Mouse (Mus musculus) intestine, postnatal 0 days (tissue): ENCODE measurements around the gene Trim25. TPM values are rescaled to one million over a fixed set of nuclear protein-coding genes. Genes with fewer than 3 reads are reported as not detected.
A peak's percentile ranks its signal among the peaks of the same experiment; 100 is the strongest.
"Not testable (repeated sequence)": the region's sequence is repeated elsewhere in the genome, so short reads cannot be mapped to it uniquely, and the experiment has no call there.

Source experiments
- ATAC-seq: fragments of 200-750 bp; cut with Nextera tagmentation; 2 replicates; pipeline ENCODE4 v1.8.0; 2017; ENCODE audit warnings: mild to moderate bottlenecking, moderate TSS enrichment, moderate library complexity
- H3K27ac ChIP-seq: fragments of 300-500 bp; sonication (generic); 2 replicates; pipeline ENCODE4 v1.5.1; 2014; ENCODE audit warnings: mild to moderate bottlenecking, low read depth, low read length, moderate library complexity
- H3K27me3 ChIP-seq: fragments of 300-500 bp; sonication (generic); replicated peaks from 2 replicates; pipeline ENCODE4 v1.6.1; 2014; ENCODE audit warnings: low read length, mixed read lengths; ENCODE audit not compliant: control insufficient read depth, insufficient read depth
- H3K36me3 ChIP-seq: fragments of 300-500 bp; sonication (generic); 2 replicates; pipeline ENCODE4 v1.6.1; 2014; ENCODE audit warnings: mild to moderate bottlenecking, moderate library complexity; ENCODE audit not compliant: control insufficient read depth, insufficient read depth
- H3K4me1 ChIP-seq: fragments of 300-500 bp; sonication (generic); replicated peaks from 2 replicates; pipeline ENCODE4 v1.6.1; 2014; ENCODE audit warnings: antibody characterized with exemption, low read length, mixed read lengths; ENCODE audit not compliant: control insufficient read depth, insufficient read depth
- H3K4me2 ChIP-seq: fragments of 300-500 bp; sonication (generic); replicated peaks from 2 replicates; pipeline ENCODE4 v1.6.1; 2014; ENCODE audit warnings: low read depth, mild to moderate bottlenecking, moderate library complexity
- H3K4me3 ChIP-seq: fragments of 300-500 bp; sonication (generic); 2 replicates; pipeline ENCODE4 v1.5.1; 2014; ENCODE audit warnings: low read depth, low read length
- H3K9ac ChIP-seq: fragments of 300-500 bp; sonication (generic); 2 replicates; pipeline ENCODE4 v1.6.1; 2014; ENCODE audit warnings: mild to moderate bottlenecking, low read depth, low read length
- H3K9me3 ChIP-seq: fragments of 300-500 bp; sonication (generic); 2 replicates; pipeline ENCODE4 v1.6.1; 2016; ENCODE audit warnings: mixed run types; ENCODE audit not compliant: control insufficient read depth
- CTCF ChIP-seq: sonication (generic); IDR thresholded peaks from 2 replicates; pipeline ENCODE4 v1.5.1; 2016; ENCODE audit warnings: low read depth, mild to moderate bottlenecking, control low read depth, antibody characterized with exemption, moderate library complexity
- WGBS: fragments of 180-500 bp; shearing (Covaris S2); extraction: QIAGEN DNeasy Blood & Tissue Kit; methylation state at CpG from one replicate; pipeline ENCODE4 v1.1.7; 2014; 5-methylcytosine and 5-hydroxymethylcytosine counted together
- polyA plus RNA-seq: library from polyadenylated mRNA; unstranded; fragments of >200 nt; fragmentation: Nextera tagmentation; extraction: Ambion mirVana; gene quantifications from 2 replicates; pipeline ENCODE4 v1.2.1, GENCODE M21; 2015

Trim25 gene
- polyA plus RNA-seq, 1 experiment from 2014 or later: 24.2 TPM

- peaks cover 15% of the 10 kb centered on the region; the same call in 1 of the 2 replicates for H3K36me3 ChIP-seq
- H3K27ac ChIP-seq: no peak overlapping the region
- H3K9ac ChIP-seq: no peak overlapping the region
- H3K27me3 ChIP-seq: no peaks in the 10 kb centered on the region
- TF ChIP-seq CTCF: peak; percentile 75
- no peak overlapping the region for H3K4me3 ChIP-seq
- ATAC-seq: peak; percentile 55; the same call in 1 of the 2 replicates
- WGBS: 53% methylated on average over 5 of the region's 5 CpGs
- H3K4me1 ChIP-seq: no peaks in the 10 kb centered on the region
- no peaks in the 10 kb centered on the region for H3K9me3 ChIP-seq
- no peak overlapping the region for H3K4me2 ChIP-seq
These were observed 9.6 kb upstream of the Trim25 start for GRCm38 (mm10) chr11:88989530-88989929.

- no peak for ATAC-seq
- 53% methylated on average over 7 of the region's 7 CpGs for WGBS
- no peaks in the 10 kb centered on the region for H3K9me3 ChIP-seq
- no peak overlapping the region for H3K4me3 ChIP-seq
- H3K27me3 ChIP-seq: no peaks in the 10 kb centered on the region
- H3K27ac ChIP-seq: no peak overlapping the region
- no peak for TF ChIP-seq CTCF
- H3K9ac ChIP-seq: no peak overlapping the region
- H3K4me2 ChIP-seq: no peak overlapping the region
- no peaks in the 10 kb centered on the region for H3K36me3 ChIP-seq
- no peaks in the 10 kb centered on the region for H3K4me1 ChIP-seq
These were observed 6.0 kb upstream of the Trim25 start for GRCm38 (mm10) chr11:88993186-88993585.

GRCm38 (mm10) chr11:88993625-88994024 lies 5.6 kb upstream of the Trim25 start:
- no peak overlapping the region for H3K27ac ChIP-seq
- H3K9me3 ChIP-seq: no peaks in the 10 kb centered on the region
- 21% methylated on average over 5 of the region's 5 CpGs for WGBS
- H3K4me1 ChIP-seq: no peaks in the 10 kb centered on the region
- H3K36me3 ChIP-seq: no peaks in the 10 kb centered on the region
- no peaks in the 10 kb centered on the region for H3K27me3 ChIP-seq
- H3K4me3 ChIP-seq: no peak overlapping the region
- TF ChIP-seq CTCF: peak; percentile 90
- peak; percentile 32; the same call in 1 of the 2 replicates for ATAC-seq
- H3K4me2 ChIP-seq: no peak overlapping the region
- H3K9ac ChIP-seq: no peak overlapping the region

- WGBS: 84% methylated on average over 7 of the region's 7 CpGs
- Histone ChIP-seq H3K27ac (no peak overlapping the region), H3K9me3 (no peaks in the 10 kb centered on the region), H3K27me3 (no peaks in the 10 kb centered on the region), H3K4me1 (no peaks in the 10 kb centered on the region; the same call in 1 of the 2 replicates), H3K36me3 (no peaks in the 10 kb centered on the region), H3K4me2 (no peak overlapping the region), H3K4me3 (no peak overlapping the region), H3K9ac (no peak overlapping the region)
- no peak for ATAC-seq
- no peak for TF ChIP-seq CTCF
These were observed 4.7 kb upstream of the Trim25 start for GRCm38 (mm10) chr11:88994492-88994891.

- no peak for ATAC-seq
- Histone ChIP-seq H3K27ac (0 out of 2 replicates have a peak overlapping the region, but pooled peaks have one; percentile 29), H3K4me1 (no peaks in the 10 kb centered on the region; the same call in 1 of the 2 replicates), H3K27me3 (no peaks in the 10 kb centered on the region), H3K36me3 (no peaks in the 10 kb centered on the region), H3K9ac (no peak overlapping the region), H3K4me2 (0 out of 2 replicates have a peak overlapping the region, but pooled peaks have one; percentile 39), H3K4me3 (no peak overlapping the region), H3K9me3 (no peaks in the 10 kb centered on the region)
- 74% methylated on average over 2 of the region's 2 CpGs for WGBS
- TF ChIP-seq CTCF: no peak
These were observed 3.6 kb upstream of the Trim25 start for GRCm38 (mm10) chr11:88995616-88996015.

GRCm38 (mm10) chr11:88996427-88996826 lies 2.7 kb upstream of the Trim25 start:
- H3K9me3 ChIP-seq: no peaks in the 10 kb centered on the region
- no peaks in the 10 kb centered on the region; the same call in 1 of the 2 replicates for H3K4me1 ChIP-seq
- no peak for TF ChIP-seq CTCF
- H3K36me3 ChIP-seq: no peaks in the 10 kb centered on the region
- no peaks in the 10 kb centered on the region for H3K27me3 ChIP-seq
- no peak overlapping the region for H3K9ac ChIP-seq
- 27% methylated on average over 7 of the region's 7 CpGs for WGBS
- no peak overlapping the region for H3K4me3 ChIP-seq
- H3K27ac ChIP-seq: peak overlapping the region; percentile 29; the same call in 1 of the 2 replicates
- ATAC-seq: no peak
- peak overlapping the region; percentile 39 for H3K4me2 ChIP-seq

- H3K9me3 ChIP-seq, H3K4me2 ChIP-seq, ATAC-seq, H3K36me3 ChIP-seq, H3K4me3 ChIP-seq, H3K27me3 ChIP-seq, H3K4me1 ChIP-seq, H3K27ac ChIP-seq, H3K9ac ChIP-seq: not testable (repeated sequence)
- WGBS: 83% methylated on average over 5 of the region's 5 CpGs
- peak; percentile 38 for TF ChIP-seq CTCF
These were observed 1.8 kb upstream of the Trim25 start for GRCm38 (mm10) chr11:88997343-88997742.
